Mouse (Mus musculus) hindbrain, embryonic 14.5 days (tissue): Measurements from ENCODE around the gene Whrn. TPM values are rescaled to one million over a fixed set of nuclear protein-coding genes. Genes with fewer than 3 reads are reported as not detected.
A peak's percentile ranks its signal among the peaks of the same experiment; 100 is the strongest.

Experiments used
- ATAC-seq: fragments of 200-750 bp; cut with Nextera tagmentation; 2 replicates; pipeline ENCODE4 v1.8.0; 2017; ENCODE audit warnings: moderate number of reproducible peaks, mild to moderate bottlenecking, moderate TSS enrichment, moderate library complexity; ENCODE audit not compliant: low FRiP score
- DNase-seq: peaks from one replicate; pipeline ENCODE4 v3.0.0-alpha.2; 2015; ENCODE audit warnings: low spot score
- H3K27ac ChIP-seq: fragments of 300-500 bp; sonication (generic); 2 replicates; pipeline ENCODE4 v1.5.1; 2014; ENCODE audit warnings: mild to moderate bottlenecking, moderate library complexity
- H3K27me3 ChIP-seq: fragments of 300-500 bp; sonication (generic); 2 replicates; pipeline ENCODE4 v1.6.1; 2014; ENCODE audit warnings: mild to moderate bottlenecking, low read length, mixed read lengths; ENCODE audit not compliant: control insufficient read depth, insufficient read depth
- H3K36me3 ChIP-seq: fragments of 300-500 bp; sonication (generic); replicated peaks from 2 replicates; pipeline ENCODE4 v1.6.1; 2014; ENCODE audit not compliant: control insufficient read depth, insufficient read depth
- H3K4me1 ChIP-seq: fragments of 300-500 bp; sonication (generic); replicated peaks from 2 replicates; pipeline ENCODE4 v1.6.1; 2014; ENCODE audit warnings: antibody characterized with exemption, low read length, mixed read lengths; ENCODE audit not compliant: control insufficient read depth, insufficient read depth
- H3K4me2 ChIP-seq: fragments of 300-500 bp; sonication (generic); replicated peaks from 2 replicates; pipeline ENCODE4 v1.6.1; 2014; ENCODE audit warnings: mild to moderate bottlenecking, moderate library complexity
- H3K4me3 ChIP-seq: fragments of 300-500 bp; sonication (generic); replicated peaks from 2 replicates; pipeline ENCODE4 v1.5.1; 2014; ENCODE audit warnings: mild to moderate bottlenecking, low read length
- H3K9ac ChIP-seq: fragments of 300-500 bp; sonication (generic); 2 replicates; pipeline ENCODE4 v1.6.1; 2014
- H3K9me3 ChIP-seq: fragments of 300-500 bp; sonication (generic); 2 replicates; pipeline ENCODE4 v1.6.1; 2016; ENCODE audit warnings: low read length; ENCODE audit not compliant: control insufficient read depth
- WGBS: fragments of 180-500 bp; shearing (Covaris S2); extraction: QIAGEN DNeasy Blood & Tissue Kit; methylation state at CpG from one replicate; pipeline ENCODE4 v1.1.7; 2014; 5-methylcytosine and 5-hydroxymethylcytosine counted together
- polyA plus RNA-seq: library from polyadenylated mRNA; unstranded; fragments of >200 nt; fragmentation: Nextera tagmentation; extraction: Ambion mirVana; gene quantifications from 2 replicates; pipeline ENCODE4 v1.2.1, GENCODE M21; 2014

Gene Whrn
- polyA plus RNA-seq, 1 experiment from 2014 or later, result 5.8 TPM

GRCm38 (mm10) chr4:63389121-63389886 lies 106.5 kb downstream of the Whrn start:
- DNase-seq (no peak), ATAC-seq (peak; percentile 69)
- no peak overlapping the region for H3K9ac ChIP-seq
- no peak overlapping the region for H3K4me2 ChIP-seq
- peak overlapping the region; percentile 38; the same call in 1 of the 2 replicates for H3K27ac ChIP-seq
- H3K4me1 ChIP-seq, result peaks cover 11% of the 10 kb centered on the region; the same call in 1 of the 2 replicates
- H3K27me3 ChIP-seq, result no peaks in the 10 kb centered on the region
- H3K9me3 ChIP-seq, result no peaks in the 10 kb centered on the region
- no peaks in the 10 kb centered on the region for H3K36me3 ChIP-seq
- 17% methylated on average over 8 of the region's 8 CpGs for WGBS
- no peak overlapping the region for H3K4me3 ChIP-seq

- Histone ChIP-seq H3K36me3 (0 out of 2 replicates have a peak, but pooled peaks cover 7% of the 10 kb centered on the region), H3K27me3 (no peaks in the 10 kb centered on the region), H3K9ac (no peak overlapping the region), H3K4me3 (no peak overlapping the region), H3K4me2 (no peak overlapping the region), H3K27ac (no peak overlapping the region), H3K4me1 (peaks cover 11% of the 10 kb centered on the region; the same call in 1 of the 2 replicates), H3K9me3 (no peaks in the 10 kb centered on the region)
- no peak for ATAC-seq
- WGBS, result 65% methylated on average over 6 of the region's 6 CpGs
- no peak for DNase-seq
These were observed 107.8 kb downstream of the Whrn start for GRCm38 (mm10) chr4:63388029-63388428.

GRCm38 (mm10) chr4:63385784-63386183 lies 110.0 kb downstream of the Whrn start:
- WGBS, result 80% methylated on average over 11 of the region's 11 CpGs
- H3K4me2 ChIP-seq, result no peak overlapping the region
- H3K4me1 ChIP-seq, result peaks cover 11% of the 10 kb centered on the region; the same call in 1 of the 2 replicates
- H3K36me3 ChIP-seq, result peaks cover 22% of the 10 kb centered on the region; the same call in 1 of the 2 replicates
- ATAC-seq (no peak), DNase-seq (no peak)
- no peak overlapping the region for H3K4me3 ChIP-seq
- H3K9ac ChIP-seq, result no peak overlapping the region
- no peak overlapping the region for H3K27ac ChIP-seq
- H3K9me3 ChIP-seq, result no peaks in the 10 kb centered on the region
- no peaks in the 10 kb centered on the region for H3K27me3 ChIP-seq

- Histone ChIP-seq H3K27me3 (no peaks in the 10 kb centered on the region), H3K27ac (no peak overlapping the region), H3K4me3 (no peak overlapping the region), H3K36me3 (peaks cover 22% of the 10 kb centered on the region), H3K9ac (no peak overlapping the region), H3K9me3 (no peaks in the 10 kb centered on the region), H3K4me2 (no peak overlapping the region), H3K4me1 (peaks cover 11% of the 10 kb centered on the region; the same call in 1 of the 2 replicates)
- ATAC-seq (no peak), DNase-seq (no peak)
- 90% methylated on average over 3 of the region's 3 CpGs for WGBS
These were observed 110.5 kb downstream of the Whrn start for GRCm38 (mm10) chr4:63385253-63385652.

- H3K9me3 ChIP-seq, result no peaks in the 10 kb centered on the region
- peaks cover 30% of the 10 kb centered on the region for H3K36me3 ChIP-seq
- DNase-seq (no peak), ATAC-seq (no peak)
- peaks cover 6% of the 10 kb centered on the region; the same call in 1 of the 2 replicates for H3K4me1 ChIP-seq
- H3K27me3 ChIP-seq, result no peaks in the 10 kb centered on the region
- no peak overlapping the region for H3K4me2 ChIP-seq
- no peak overlapping the region for H3K4me3 ChIP-seq
- H3K9ac ChIP-seq, result no peak overlapping the region
- no peak overlapping the region for H3K27ac ChIP-seq
- WGBS, result 92% methylated on average over 4 of the region's 4 CpGs
These were observed 111.5 kb downstream of the Whrn start for GRCm38 (mm10) chr4:63384262-63384661.

- peaks cover 37% of the 10 kb centered on the region for H3K36me3 ChIP-seq
- no peak overlapping the region for H3K4me3 ChIP-seq
- no peak for ATAC-seq
- H3K9me3 ChIP-seq, result no peaks in the 10 kb centered on the region
- no peak for DNase-seq
- WGBS, result 76% methylated on average over 12 of the region's 12 CpGs
- no peak overlapping the region for H3K4me2 ChIP-seq
- no peak overlapping the region for H3K27ac ChIP-seq
- no peaks in the 10 kb centered on the region for H3K27me3 ChIP-seq
- no peaks in the 10 kb centered on the region for H3K4me1 ChIP-seq
- no peak overlapping the region for H3K9ac ChIP-seq
These were observed 112.3 kb downstream of the Whrn start for GRCm38 (mm10) chr4:63383474-63383873.

- no peak overlapping the region for H3K27ac ChIP-seq
- no peak overlapping the region for H3K4me2 ChIP-seq
- H3K27me3 ChIP-seq, result no peaks in the 10 kb centered on the region
- no peaks in the 10 kb centered on the region for H3K4me1 ChIP-seq
- no peak for ATAC-seq
- no peak overlapping the region for H3K4me3 ChIP-seq
- no peak overlapping the region for H3K9ac ChIP-seq
- peaks cover 44% of the 10 kb centered on the region for H3K36me3 ChIP-seq
- no peak for DNase-seq
- WGBS, result 95% methylated on average over 4 of the region's 4 CpGs
- no peaks in the 10 kb centered on the region for H3K9me3 ChIP-seq
These were observed 113.0 kb downstream of the Whrn start for GRCm38 (mm10) chr4:63382676-63383369.

GRCm38 (mm10) chr4:63377483-63377882 lies 118.3 kb downstream of the Whrn start:
- Histone ChIP-seq H3K27me3 (no peaks in the 10 kb centered on the region), H3K9ac (no peak overlapping the region), H3K4me1 (no peaks in the 10 kb centered on the region), H3K9me3 (no peaks in the 10 kb centered on the region), H3K27ac (no peak overlapping the region), H3K4me3 (no peak overlapping the region), H3K4me2 (no peak overlapping the region), H3K36me3 (peaks cover 71% of the 10 kb centered on the region)
- ATAC-seq (no peak), DNase-seq (no peak)
- WGBS, result 75% methylated on average over 7 of the region's 7 CpGs

GRCm38 (mm10) chr4:63375367-63375766 lies 120.4 kb downstream of the Whrn start:
- no peak overlapping the region for H3K4me2 ChIP-seq
- no peak overlapping the region for H3K4me3 ChIP-seq
- H3K27ac ChIP-seq, result no peak overlapping the region
- no peaks in the 10 kb centered on the region for H3K9me3 ChIP-seq
- peaks cover 57% of the 10 kb centered on the region for H3K36me3 ChIP-seq
- DNase-seq (no peak), ATAC-seq (peak; percentile 53)
- 48% methylated on average over 1 of the region's 1 CpGs for WGBS
- H3K27me3 ChIP-seq, result no peaks in the 10 kb centered on the region
- no peak overlapping the region for H3K9ac ChIP-seq
- H3K4me1 ChIP-seq, result no peaks in the 10 kb centered on the region
